Mouse (Mus musculus) cerebellum, postnatal 36 days (tissue): ENCODE measurements around the gene Rad9b.

Experiments used
- DNase-seq, 2 experiments: peaks; one replicate each; pipeline ENCODE4 v3.0.0; 2021 to 2022; ENCODE audit warnings: mixed read lengths in 2 of 2

Rad9b gene

GRCm38 (mm10) chr5:122280827-122281462, 73.1 kb downstream of the Rad9b start:
- DNase-seq = peak in 1 of 2 experiments; percentile 20

DNA sequence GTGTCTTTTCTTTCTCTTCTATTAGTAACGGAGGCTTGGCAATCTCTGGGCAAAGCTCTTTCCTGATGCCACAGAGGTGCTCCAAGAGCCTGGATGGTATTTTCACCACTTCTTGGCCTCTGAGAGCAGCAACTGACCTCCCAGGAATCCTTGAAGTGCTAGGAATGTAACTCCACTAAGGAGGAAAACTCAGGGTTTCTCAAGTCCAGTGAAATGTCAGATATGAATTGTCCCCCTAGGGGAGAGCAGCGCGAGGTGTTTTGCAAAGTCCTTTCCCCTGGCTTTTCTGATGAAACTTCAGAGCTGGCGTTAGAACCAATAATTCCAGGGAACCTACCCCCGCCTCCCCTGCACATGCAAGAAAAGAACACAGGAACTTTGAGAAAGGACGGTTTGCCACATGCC, 73.6 kb downstream of the Rad9b start:
- DNase-seq = no peak

- DNase-seq = peak in 1 of 2 experiments; percentile 39
These were observed 74.1 kb downstream of the Rad9b start for GRCm38 (mm10) chr5:122279799-122280421.

DNA sequence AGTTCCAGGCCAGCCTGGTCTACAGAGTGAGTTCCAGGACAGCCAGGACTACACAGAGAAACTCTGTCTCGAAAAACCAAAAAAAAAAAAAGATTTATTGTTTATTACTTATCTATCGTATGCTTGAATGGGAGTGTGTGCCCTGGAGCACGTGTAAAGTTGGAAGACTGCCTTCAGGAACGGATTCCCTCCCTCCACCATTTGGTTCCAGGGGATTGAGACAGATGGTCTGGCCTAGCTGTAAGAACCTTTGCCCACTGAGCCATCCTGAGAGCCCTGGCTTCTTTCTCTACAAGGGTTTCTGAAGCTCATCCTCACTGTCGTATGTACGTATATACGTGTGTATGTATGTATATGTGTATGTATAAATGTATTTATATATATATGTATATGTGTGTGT, 75.1 kb downstream of the Rad9b start:
- DNase-seq = peak; percentile 62 to 69

GRCm38 (mm10) chr5:122274785-122275184, 79.2 kb downstream of the Rad9b start:
- DNase-seq = no peak
